Mouse (Mus musculus): ENCODE results near the gene Cacna2d4.

DNA sequence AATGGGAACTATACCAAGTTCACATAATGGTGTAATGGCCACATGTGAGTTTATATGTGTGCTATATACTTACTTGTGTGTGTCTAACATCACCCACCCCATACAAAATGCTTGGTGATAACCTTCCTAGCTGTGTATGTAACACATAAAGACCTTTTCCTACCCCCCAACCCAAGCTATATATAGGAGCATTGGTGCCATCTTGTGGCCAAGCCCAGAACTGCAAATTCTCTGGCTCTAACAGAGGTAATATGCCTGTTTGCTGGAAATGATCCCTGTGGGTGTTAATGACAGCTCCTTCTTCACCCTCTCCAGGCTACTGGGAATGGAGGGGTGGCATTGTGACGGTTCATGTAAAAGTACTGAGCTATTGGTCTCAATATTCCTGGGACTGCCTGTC, 111.9 kb downstream of the Cacna2d4 start:
- TF ChIP-seq CTCF (IDR thresholded peaks at IDR 0.05; ENCODE audit: low read depth, low read length) (no peak), POLR2A (IDR thresholded peaks at IDR 0.05; ENCODE audit: borderline replicate concordance, low read depth, low read length) (no peak)
